Mouse (Mus musculus): Measurements from ENCODE around the gene Clk1.
A peak's percentile ranks its signal among the peaks of the same experiment; 100 is the strongest.
"Not testable (repeated sequence)": the region's sequence is repeated elsewhere in the genome, so short reads cannot be mapped to it uniquely, and the experiment has no call there.

Clk1 gene

DNA sequence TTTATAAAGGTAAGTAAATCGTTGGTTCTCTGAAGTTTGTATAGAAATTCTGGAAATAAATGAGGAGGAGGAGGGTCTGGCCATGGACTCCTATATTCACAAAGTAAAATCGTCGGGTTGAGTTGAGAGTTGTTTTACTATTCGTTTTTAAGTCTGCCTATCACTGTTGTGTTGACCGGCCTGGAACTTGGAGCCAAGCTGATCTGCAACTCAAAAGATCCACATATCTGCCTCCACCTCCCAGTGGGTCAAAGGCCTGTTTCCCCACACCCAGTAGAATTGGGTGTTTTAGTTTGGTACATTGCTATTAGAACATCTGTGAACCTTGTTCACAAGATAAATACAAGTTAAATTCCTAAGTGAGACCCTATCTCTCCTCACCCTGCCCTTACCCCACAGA is 20.1 kb downstream of the Clk1 start:
- no peak for DNase-seq

DNA sequence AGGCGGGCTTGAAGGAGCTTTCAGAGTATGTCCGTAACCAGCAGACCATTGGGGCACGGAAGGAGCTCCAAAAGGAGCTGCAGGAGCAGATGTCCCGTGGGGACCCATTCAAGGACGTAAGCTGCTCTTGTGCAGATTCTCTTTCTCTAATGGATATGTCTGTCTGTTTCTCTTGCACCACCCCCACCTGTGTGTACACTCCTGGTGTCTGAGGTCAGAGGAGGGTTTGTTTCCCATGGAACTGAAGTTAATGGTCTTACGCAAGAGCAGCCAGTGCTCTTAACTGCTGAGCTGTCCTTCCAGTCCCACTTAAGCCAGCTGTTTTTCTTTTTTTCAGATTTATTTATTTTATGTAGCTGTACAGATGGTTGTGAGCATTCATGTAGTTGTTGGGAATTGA is 22.5 kb downstream of the Clk1 start:
- DNase-seq = no peak

DNA sequence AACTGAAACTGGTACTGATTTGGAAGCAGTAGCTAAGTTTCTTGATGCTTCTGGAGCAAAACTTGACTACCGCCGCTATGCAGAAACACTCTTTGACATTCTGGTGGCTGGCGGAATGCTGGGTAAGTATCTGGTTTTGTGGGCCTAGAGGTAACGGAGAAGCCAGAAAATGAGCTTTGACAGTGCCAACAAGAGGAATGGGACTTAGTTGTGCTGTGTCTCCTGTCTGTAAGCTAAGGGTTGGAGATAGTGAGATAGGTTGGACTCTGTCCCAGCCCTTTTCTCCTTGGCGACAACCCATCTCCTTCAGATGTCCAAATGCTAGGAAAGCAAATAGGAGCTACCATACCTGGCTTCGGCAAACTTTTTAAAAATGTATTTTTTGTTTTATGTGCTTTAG is 26.1 kb downstream of the Clk1 start:
- DNase-seq = no peak

- DNase-seq = no peak
Measured at GRCm38 (mm10) chr1:58396179-58396578, 27.7 kb downstream of the Clk1 start.

GRCm38 (mm10) chr1:58395341-58395740 is 28.5 kb downstream of the Clk1 start:
- DNase-seq = no peak

GRCm38 (mm10) chr1:58393284-58394195 is 30.3 kb downstream of the Clk1 start:
- peak; percentile 53 to 67 for DNase-seq

- peak; percentile 96 for DNase-seq
Measured at GRCm38 (mm10) chr1:58392652-58393283, 31.1 kb downstream of the Clk1 start, which contains the start of gene Bzw1. Gene Bzw1, plus strand, starts transcription at chr1:58392898.

DNA sequence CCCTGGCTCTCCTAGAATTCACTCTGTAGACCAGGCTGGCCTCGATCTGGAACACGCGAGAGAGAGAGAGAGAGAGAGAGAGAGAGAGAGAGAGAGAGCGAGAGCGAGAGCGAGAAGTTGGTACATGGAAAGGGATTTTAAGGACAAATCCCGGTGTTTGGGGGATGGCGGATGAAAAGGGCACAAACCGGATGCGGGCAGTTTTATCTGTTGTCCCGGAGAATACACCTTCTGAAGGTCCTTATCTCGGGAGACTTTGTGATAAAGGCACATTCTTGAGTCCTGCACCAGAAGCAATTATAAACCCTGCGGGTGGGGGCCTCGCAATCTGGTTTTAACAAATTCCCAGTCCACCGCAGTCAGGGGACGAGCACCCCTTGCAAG is 31.6 kb downstream of the Clk1 start:
- no peak for DNase-seq

- peak in 1 of 2 experiments; percentile 21 for DNase-seq
Measured at GRCm38 (mm10) chr1:58391421-58392267, 32.2 kb downstream of the Clk1 start.

- no peak for DNase-seq
Measured at GRCm38 (mm10) chr1:58382586-58383281, 41.1 kb downstream of the Clk1 start.

DNA sequence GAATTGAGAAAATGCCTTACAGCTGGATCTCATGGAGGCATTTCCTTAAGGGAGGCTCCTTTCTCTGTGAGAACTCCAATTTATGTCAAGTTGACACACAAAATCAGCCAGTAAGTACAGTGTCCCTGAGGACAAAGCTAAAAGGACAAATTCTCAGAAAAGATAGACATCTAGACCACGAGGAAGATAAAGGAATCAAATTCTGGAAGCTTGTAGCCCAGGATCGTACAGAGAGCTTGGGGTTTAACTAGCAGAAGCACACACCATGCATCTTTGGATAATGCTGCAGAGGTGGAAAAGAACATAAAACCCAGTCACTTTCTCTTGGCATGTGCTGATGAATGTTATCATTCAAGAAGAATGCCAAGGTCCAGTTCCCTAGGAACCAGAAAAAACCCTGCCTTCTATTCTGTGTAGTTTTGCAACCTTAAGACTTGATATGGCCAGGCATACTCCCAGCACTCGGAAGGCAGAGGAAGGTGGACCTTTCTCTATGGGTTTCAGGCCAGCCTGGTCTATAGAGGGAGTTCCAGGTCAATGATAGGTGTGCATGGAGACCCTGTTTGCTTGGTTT is 48.2 kb downstream of the Clk1 start:
- no peak for DNase-seq

GRCm38 (mm10) chr1:58374266-58374665 is 49.6 kb downstream of the Clk1 start:
- not testable (repeated sequence) for DNase-seq

DNA sequence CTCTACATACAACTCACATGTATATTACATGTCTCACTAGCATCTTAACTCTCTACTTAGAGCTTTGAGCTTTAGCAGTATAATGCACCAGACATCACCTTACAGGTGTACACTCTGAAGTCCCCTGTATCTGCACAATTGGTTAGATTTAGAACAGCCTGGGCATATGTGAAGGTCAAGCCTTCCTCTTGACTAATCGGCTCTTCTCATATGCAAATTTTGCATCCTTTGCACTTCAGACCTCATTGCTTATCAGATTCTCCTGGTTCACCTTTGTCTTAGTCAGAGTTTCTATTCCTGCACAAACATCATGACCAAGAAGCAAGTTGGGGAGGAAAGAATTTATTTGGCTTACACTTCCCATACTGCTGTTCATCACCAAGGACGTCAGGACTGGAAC is 54.1 kb downstream of the Clk1 start:
- DNase-seq = no peak

DNA sequence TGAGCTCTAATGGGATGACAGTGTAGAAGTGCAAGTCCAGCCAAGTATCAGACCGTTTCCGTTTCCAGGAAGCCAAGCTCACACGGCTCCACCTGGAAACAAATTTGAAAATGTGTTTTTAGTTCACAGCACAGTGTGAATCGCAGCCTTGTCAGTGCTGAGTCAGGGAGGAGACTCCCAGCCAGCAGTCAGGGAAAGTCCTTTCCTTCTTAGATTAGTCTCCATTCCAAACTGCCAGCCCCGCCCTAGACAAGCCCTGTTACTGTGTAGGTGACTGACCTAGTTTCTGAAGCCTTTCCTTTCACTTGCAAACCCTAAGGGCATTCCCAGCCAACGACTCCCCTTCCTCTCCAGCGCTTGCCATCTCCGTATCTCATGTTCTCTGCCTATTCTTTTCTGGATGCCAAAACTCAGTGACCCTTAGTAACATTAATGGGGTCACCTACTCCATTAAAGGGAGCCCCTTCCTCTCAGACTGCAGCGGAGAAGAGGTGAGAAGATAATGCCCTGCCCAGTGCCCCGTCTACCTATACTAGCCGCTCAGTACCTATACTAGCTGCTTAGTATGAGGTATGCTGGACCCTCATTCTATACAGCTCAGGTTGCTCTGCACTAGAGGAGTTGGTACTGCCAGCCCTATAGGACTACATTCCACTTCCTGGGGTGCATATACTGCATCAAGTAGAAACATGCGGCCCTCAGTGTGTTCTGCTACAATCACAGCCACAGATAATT is 57.0 kb downstream of the Clk1 start:
- DNase-seq = no peak

DNA sequence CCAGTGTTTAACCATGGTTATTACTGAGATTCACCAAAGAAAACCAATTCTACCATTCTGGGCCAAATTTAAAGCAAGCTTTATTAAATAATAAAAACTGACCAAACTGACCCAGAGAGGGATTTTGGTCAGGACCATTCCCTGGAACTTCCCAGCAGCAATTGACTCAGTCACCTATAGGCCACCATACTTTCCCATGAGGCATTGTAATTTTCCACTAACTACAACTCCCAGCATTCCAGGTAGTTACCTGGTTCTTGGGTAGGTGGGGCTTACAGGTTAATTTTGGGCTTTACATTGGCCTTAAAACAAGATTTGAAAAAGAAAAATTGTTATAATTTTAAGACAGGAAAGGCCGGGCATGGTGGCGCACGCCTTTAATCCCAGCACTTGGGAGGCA is 58.0 kb downstream of the Clk1 start:
- no peak for DNase-seq

DNA sequence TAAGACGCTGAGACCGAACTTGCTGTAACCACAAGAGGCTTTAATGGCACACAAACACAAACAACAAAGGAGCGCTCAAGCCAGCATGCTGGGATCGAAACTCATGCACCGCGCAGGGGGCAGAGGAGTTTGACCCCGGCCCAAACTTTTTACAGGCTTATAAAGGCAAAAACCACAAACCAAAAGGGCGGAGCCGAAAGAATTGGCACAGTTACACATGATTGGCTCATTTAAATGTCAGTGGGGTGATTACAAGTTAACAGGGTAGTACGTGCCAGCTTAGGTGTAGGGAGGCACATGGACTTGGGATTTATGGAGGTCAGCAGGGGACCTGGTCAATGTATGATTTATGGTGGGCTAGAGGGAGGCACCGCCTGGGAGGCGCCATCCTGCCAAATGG is 59.3 kb downstream of the Clk1 start:
- no peak for DNase-seq

DNA sequence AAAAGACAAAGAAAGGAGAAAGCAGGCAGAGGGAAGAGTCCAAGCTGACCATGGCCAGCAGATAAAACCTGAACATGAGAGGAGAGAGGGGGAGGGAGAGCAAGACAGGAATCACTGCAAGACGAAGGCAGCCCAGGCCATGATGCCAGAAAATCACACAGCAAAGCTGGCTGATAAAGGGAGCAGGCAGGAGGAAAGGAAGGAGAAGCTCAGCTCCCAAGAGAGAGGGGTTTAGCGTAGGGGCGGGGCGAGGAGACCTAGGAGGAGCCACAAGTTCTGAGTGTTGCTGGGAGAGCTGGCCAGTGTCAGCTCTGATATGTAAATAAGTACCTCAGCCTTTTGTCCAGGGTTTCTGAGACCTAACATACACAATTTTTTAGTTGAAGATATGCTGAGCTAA is 61.6 kb downstream of the Clk1 start:
- no peak for DNase-seq
